Mouse (Mus musculus): ENCODE data around the gene Ccdc149.

Gene Ccdc149

GRCm38 (mm10) chr5:52357175-52357754 lies 114.1 kb downstream of the Ccdc149 start:
- ChIA-PET CTCF (interaction anchor here in 1 of 4 experiments (0.6 kb wide), 1 partner anchor 126 kb away, joined by 7 read pairs; no protein-coding TSS in a partner anchor), POLR2A (interaction anchor here in 1 of 4 experiments (0.6 kb wide), 1 partner anchor 255 kb away, joined by 3 read pairs; no protein-coding TSS in a partner anchor)

- ChIA-PET POLR2A (no interaction called here), CTCF (interaction anchor here in 1 of 4 experiments (1.1 kb wide), 1 partner anchor 39 kb away, joined by 3 read pairs; no protein-coding TSS in a partner anchor)
These were observed 115.7 kb downstream of the Ccdc149 start for GRCm38 (mm10) chr5:52355612-52356011.

GRCm38 (mm10) chr5:52354441-52354840 lies 116.9 kb downstream of the Ccdc149 start:
- ChIA-PET POLR2A (no interaction called here), CTCF (no interaction called here)

- CTCF ChIA-PET = no interaction called here
- POLR2A ChIA-PET = no interaction called here
These were observed 118.6 kb downstream of the Ccdc149 start for GRCm38 (mm10) chr5:52352730-52353129.

- ChIA-PET CTCF (no interaction called here), POLR2A (no interaction called here)
These were observed 119.8 kb downstream of the Ccdc149 start for GRCm38 (mm10) chr5:52351561-52351960.

GRCm38 (mm10) chr5:52350451-52350850 lies 120.9 kb downstream of the Ccdc149 start:
- CTCF ChIA-PET = no interaction called here
- POLR2A ChIA-PET = no interaction called here

GRCm38 (mm10) chr5:52346890-52347289 lies 124.4 kb downstream of the Ccdc149 start:
- POLR2A ChIA-PET = no interaction called here
- CTCF ChIA-PET = interaction anchor here in 1 of 4 experiments (0.6 kb wide), 1 partner anchor 418 kb away, joined by 3 read pairs; no protein-coding TSS in a partner anchor

GRCm38 (mm10) chr5:52339134-52339533 lies 132.2 kb downstream of the Ccdc149 start:
- ChIA-PET CTCF (no interaction called here), POLR2A (no interaction called here)

- ChIA-PET CTCF (interaction anchor here in 2 of 4 experiments (0.6 kb wide), 2 partner anchors 190 to 212 kb away, joined by 3 read pairs; no protein-coding TSS in a partner anchor), POLR2A (no interaction called here)
These were observed 135.7 kb downstream of the Ccdc149 start for GRCm38 (mm10) chr5:52335590-52335989.

- ChIA-PET POLR2A (interaction anchor here in 1 of 4 experiments (0.6 kb wide), 1 partner anchor 193 kb away, joined by 3 read pairs; no protein-coding TSS in a partner anchor), CTCF (no interaction called here)
These were observed 139.2 kb downstream of the Ccdc149 start for GRCm38 (mm10) chr5:52332120-52332519.

Data from embryonic stem cell, embryonic (primary cell).